Mouse (Mus musculus) liver, adult 2 months (tissue): ENCODE data around the gene Nipal4. TPM values are rescaled to one million over a fixed set of nuclear protein-coding genes. Genes with fewer than 3 reads are reported as not detected.

Experiments used
- DNase-seq: peaks from one replicate; pipeline ENCODE4 v3.0.0-alpha.2; 2011; ENCODE audit warnings: low read depth, low spot score; ENCODE audit errors: extremely low read depth
- H3K27ac ChIP-seq: fragments of 200-500 bp; replicated peaks from 2 replicates; pipeline ENCODE4 v1.5.1; 2012; ENCODE audit warnings: low read depth, mild to moderate bottlenecking, control low read depth, inconsistent platforms, low read length; ENCODE audit not compliant: insufficient read depth
- H3K27me3 ChIP-seq: fragments of 200-500 bp; 2 replicates; pipeline ENCODE4 v1.6.1; 2012; ENCODE audit warnings: mild to moderate bottlenecking, moderate library complexity, low read length, inconsistent platforms; ENCODE audit not compliant: control insufficient read depth, insufficient read depth
- H3K36me3 ChIP-seq: fragments of 200-500 bp; 2 replicates; pipeline ENCODE4 v1.6.1; 2012; ENCODE audit warnings: low read length, inconsistent platforms; ENCODE audit not compliant: control insufficient read depth, insufficient read depth
- H3K4me1 ChIP-seq: fragments of 200-500 bp; 2 replicates; pipeline ENCODE4 v1.6.1; 2011; ENCODE audit warnings: low read length; ENCODE audit not compliant: control insufficient read depth, insufficient read depth
- H3K4me3 ChIP-seq: fragments of 200-500 bp; 2 replicates; pipeline ENCODE4 v1.5.1; 2011; ENCODE audit warnings: low read depth, mild to moderate bottlenecking, control low read depth, low read length, moderate library complexity; ENCODE audit not compliant: insufficient read depth
- H3K79me2 ChIP-seq: fragments of 200-500 bp; 2 replicates; pipeline ENCODE4 v1.6.1; 2012; ENCODE audit warnings: inconsistent platforms, mild to moderate bottlenecking, low read length, moderate library complexity; ENCODE audit not compliant: control insufficient read depth, insufficient read depth
- H3K9ac ChIP-seq: fragments of 200-500 bp; 2 replicates; pipeline ENCODE4 v1.6.1; 2012; ENCODE audit warnings: low read depth, mild to moderate bottlenecking, control low read depth, inconsistent platforms, low read length
- CTCF ChIP-seq: fragments of 200-500 bp; IDR thresholded peaks from 2 replicates; pipeline ENCODE4 v1.5.1; 2011; ENCODE audit warnings: low read depth, low read length, control low read depth
- POLR2A ChIP-seq: fragments of 200-500 bp; IDR thresholded peaks from 2 replicates; pipeline ENCODE4 v1.6.1; 2011; ENCODE audit warnings: low read length, control low read depth; ENCODE audit not compliant: insufficient read depth; ENCODE audit errors: extremely low read depth
- WGBS: fragments of 180-500 bp; shearing (Covaris S2); methylation state at CpG from one replicate; pipeline ENCODE4 v1.1.7; 2018; 5-methylcytosine and 5-hydroxymethylcytosine counted together
- polyA plus RNA-seq: library from polyadenylated mRNA; depleted of rRNA; stranded (reverse); fragments of >200 nt; gene quantifications from 2 replicates; pipeline ENCODE4 v1.2.3, GENCODE M21; 2012
- total RNA-seq: library from RNA; depleted of rRNA; stranded (reverse); fragments of >200 nt; gene quantifications from 2 replicates; pipeline ENCODE4 v1.2.3, GENCODE M21; 2014

Nipal4 gene
- total and polyA plus RNA-seq, 2 experiments: not detected

GRCm38 (mm10) chr11:46209884-46210283 is 43.6 kb upstream of the Nipal4 start:
- H3K36me3 ChIP-seq: no peaks in the 10 kb centered on the region
- H3K4me1 ChIP-seq: no peaks in the 10 kb centered on the region
- no peak for DNase-seq
- no peaks in the 10 kb centered on the region for H3K79me2 ChIP-seq
- TF ChIP-seq CTCF (no peak), POLR2A (no peak)
- H3K4me3 ChIP-seq: no peak overlapping the region
- H3K27ac ChIP-seq: no peak overlapping the region
- 77% methylated on average over 2 of the region's 2 CpGs for WGBS
- H3K9ac ChIP-seq: no peak overlapping the region
- H3K27me3 ChIP-seq: no peaks in the 10 kb centered on the region

- H3K27me3 ChIP-seq: no peaks in the 10 kb centered on the region
- H3K27ac ChIP-seq: no peak overlapping the region
- WGBS: 76% methylated on average over 17 of the region's 17 CpGs
- no peaks in the 10 kb centered on the region for H3K36me3 ChIP-seq
- no peak overlapping the region for H3K4me3 ChIP-seq
- no peak for TF ChIP-seq CTCF
- H3K4me1 ChIP-seq: no peaks in the 10 kb centered on the region
- no peaks in the 10 kb centered on the region for H3K79me2 ChIP-seq
- H3K9ac ChIP-seq: no peak overlapping the region
- no peak for DNase-seq
These were observed 39.5 kb upstream of the Nipal4 start for GRCm38 (mm10) chr11:46205639-46206409.

GRCm38 (mm10) chr11:46204841-46205240 is 38.5 kb upstream of the Nipal4 start:
- Histone ChIP-seq H3K27ac (no peak overlapping the region), H3K9ac (no peak overlapping the region), H3K36me3 (no peaks in the 10 kb centered on the region), H3K27me3 (no peaks in the 10 kb centered on the region), H3K4me3 (no peak overlapping the region), H3K79me2 (no peaks in the 10 kb centered on the region), H3K4me1 (no peaks in the 10 kb centered on the region)
- DNase-seq: no peak
- 80% methylated on average over 9 of the region's 9 CpGs for WGBS
- no peak for TF ChIP-seq POLR2A
- TF ChIP-seq CTCF: no peak

- Histone ChIP-seq H3K4me1 (no peaks in the 10 kb centered on the region), H3K36me3 (no peaks in the 10 kb centered on the region), H3K27me3 (no peaks in the 10 kb centered on the region), H3K79me2 (no peaks in the 10 kb centered on the region), H3K9ac (no peak overlapping the region), H3K4me3 (no peak overlapping the region), H3K27ac (no peak overlapping the region)
- WGBS: 52% methylated on average over 10 of the region's 10 CpGs
- TF ChIP-seq POLR2A: no peak
- no peak for TF ChIP-seq CTCF
- DNase-seq: no peak
These were observed 36.2 kb upstream of the Nipal4 start for GRCm38 (mm10) chr11:46202547-46202887.

GRCm38 (mm10) chr11:46201636-46202546 is 35.6 kb upstream of the Nipal4 start:
- no peak overlapping the region for H3K27ac ChIP-seq
- no peak overlapping the region for H3K9ac ChIP-seq
- H3K27me3 ChIP-seq: no peaks in the 10 kb centered on the region
- no peaks in the 10 kb centered on the region for H3K79me2 ChIP-seq
- 77% methylated on average over 20 of the region's 20 CpGs for WGBS
- H3K4me3 ChIP-seq: no peak overlapping the region
- DNase-seq: no peak
- no peak for TF ChIP-seq POLR2A
- no peak for TF ChIP-seq CTCF
- H3K36me3 ChIP-seq: no peaks in the 10 kb centered on the region
- H3K4me1 ChIP-seq: no peaks in the 10 kb centered on the region
